ENCODE assay signal across 8 mouse cellular contexts in the genomic region with DNA sequence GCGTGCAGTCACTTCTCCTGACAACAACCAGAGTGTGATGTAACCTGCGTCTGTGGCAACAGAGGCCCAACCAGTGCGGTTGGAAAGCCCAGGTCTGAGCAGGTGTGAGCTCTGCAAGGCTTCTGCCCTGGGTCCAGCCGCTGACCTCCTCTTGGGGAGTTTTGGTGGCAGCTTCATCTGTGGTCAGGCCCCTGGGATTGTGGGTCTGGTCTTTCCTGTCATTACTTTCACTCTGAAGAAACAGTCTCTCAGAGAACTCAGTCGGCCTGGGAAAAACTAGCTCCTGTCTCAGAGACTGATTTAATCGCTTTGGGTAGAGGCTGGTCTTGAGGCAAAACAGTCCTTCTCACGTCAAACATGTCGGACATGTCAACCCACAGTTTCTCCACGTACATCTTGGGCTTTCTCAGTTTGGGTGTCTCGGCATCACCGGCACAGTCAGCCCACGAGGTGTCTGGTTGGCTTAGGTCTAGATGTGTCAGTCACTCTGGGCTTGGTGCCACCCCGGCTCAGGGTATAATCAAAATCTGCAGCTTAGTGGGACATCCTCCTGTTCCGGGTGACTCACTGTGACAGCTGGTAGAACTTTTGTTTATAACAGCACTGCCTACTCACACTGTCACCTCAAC.
A peak's percentile ranks its signal among the peaks of the same experiment; 100 is the strongest.
DNase-seq lines count a peak whose midpoint lies in the region; ATAC-seq and TF ChIP-seq lines count a peak whose summit lies in the region.

No protein-coding gene starts in this region.

- TF ChIP-seq CTCF in lung, postnatal 0 days (IDR thresholded peaks at IDR 0.05), result no peak
- TF ChIP-seq CTCF in thymus, adult 2 months (IDR thresholded peaks at IDR 0.05; ENCODE audit: borderline replicate concordance, control insufficient read depth, extremely low read depth, insufficient read depth, low read length, poor library complexity), result no peak

- H3K27ac ChIP-seq in lung, postnatal 0 days (ENCODE audit: low read length), result no peak overlapping the region
- peak overlapping the region; percentile 40; the same call in 1 of the 2 replicates for H3K27ac ChIP-seq in thymus, adult 2 months (ENCODE audit: control insufficient read depth, insufficient read depth, low read length)
- no peak overlapping the region for H3K27ac ChIP-seq in hindbrain, embryonic 12.5 days

- no peak for TF ChIP-seq EP300 in lung, postnatal 0 days (IDR thresholded peaks at IDR 0.05)

- no peak overlapping the region for H3K4me2 ChIP-seq in lung, postnatal 0 days (replicated peaks; ENCODE audit: low read depth, low read length)
- H3K4me2 ChIP-seq in hindbrain, embryonic 12.5 days (replicated peaks), result no peak overlapping the region

- no peaks in the 10 kb centered on the region for H3K4me1 ChIP-seq in lung, postnatal 0 days (ENCODE audit: insufficient read depth, low read depth, low read length)
- H3K4me1 ChIP-seq in thymus, adult 2 months (replicated peaks; ENCODE audit: control insufficient read depth, insufficient read depth, low read length), result peaks cover 17% of the 10 kb centered on the region
- no peaks in the 10 kb centered on the region for H3K4me1 ChIP-seq in hindbrain, embryonic 12.5 days

- H3K9ac ChIP-seq in lung, postnatal 0 days (replicated peaks; ENCODE audit: low read depth), result no peak overlapping the region
- H3K9ac ChIP-seq in hindbrain, embryonic 12.5 days, result no peak overlapping the region

- no peak for DNase-seq in lung, postnatal 0 days (ENCODE audit: low spot score)
- no peak for DNase-seq in lung, postnatal 14 days
- DNase-seq in thymus, adult 2 months, result peak; percentile 51
- DNase-seq in kidney, adult 8-10 months, result no peak
- no peak for DNase-seq in kidney, postnatal 4 days

- ATAC-seq in lung, postnatal 0 days, result peak; percentile 41; the same call in 1 of the 2 replicates
- peak; percentile 74 to 87 for ATAC-seq in hematopoietic stem cell, adult 5-6 weeks (replicated peaks in 1 of 2; ENCODE audit: insufficient read depth in 1 of 2, low FRiP score in 2 of 2, low TSS enrichment in 1 of 2, low read depth in 1 of 2, poor library complexity in 2 of 2, severe bottlenecking in 2 of 2)
- ATAC-seq in megakaryocyte, adult 5-6 weeks (ENCODE audit: poor library complexity, severe bottlenecking), result peak; percentile 93
- no peak for ATAC-seq in hindbrain, embryonic 12.5 days (ENCODE audit: low FRiP score)

- H3K27me3 ChIP-seq in lung, postnatal 0 days (replicated peaks; ENCODE audit: insufficient read depth, low read length), result no peaks in the 10 kb centered on the region
- H3K27me3 ChIP-seq in thymus, adult 2 months (ENCODE audit: control insufficient read depth, insufficient read depth, low read length), result no peaks in the 10 kb centered on the region
- H3K27me3 ChIP-seq in hindbrain, embryonic 12.5 days, result no peaks in the 10 kb centered on the region

- no peak overlapping the region for H3K4me3 ChIP-seq in lung, postnatal 0 days (ENCODE audit: low read depth, low read length)
- peak overlapping the region; percentile 21; the same call in 1 of the 2 replicates for H3K4me3 ChIP-seq in thymus, adult 2 months (ENCODE audit: control insufficient read depth, insufficient read depth, low read length)
- H3K4me3 ChIP-seq in hindbrain, embryonic 12.5 days, result no peak overlapping the region

- no peaks in the 10 kb centered on the region for H3K9me3 ChIP-seq in lung, postnatal 0 days (ENCODE audit: low read length)
- 0 out of 2 replicates have a peak, but pooled peaks cover 2% of the 10 kb centered on the region for H3K9me3 ChIP-seq in hindbrain, embryonic 12.5 days (replicated peaks)

- H3K36me3 ChIP-seq in lung, postnatal 0 days (ENCODE audit: insufficient read depth, low read length), result no peaks in the 10 kb centered on the region
- no peaks in the 10 kb centered on the region for H3K36me3 ChIP-seq in thymus, adult 2 months (ENCODE audit: control insufficient read depth, insufficient read depth, low read length)
- H3K36me3 ChIP-seq in hindbrain, embryonic 12.5 days, result no peaks in the 10 kb centered on the region

- TF ChIP-seq POLR2A in thymus, adult 2 months (IDR thresholded peaks at IDR 0.05; ENCODE audit: control insufficient read depth, extremely low read depth, insufficient read depth, low read length, poor library complexity), result no peak

- WGBS in lung, postnatal 0 days, result 63% methylated on average over 14 of the region's 14 CpGs
- WGBS in thymus, adult 2 months, result 9% methylated on average over 14 of the region's 14 CpGs
- WGBS in hindbrain, embryonic 12.5 days, result 89% methylated on average over 14 of the region's 14 CpGs
